Mouse (Mus musculus): Measurements from ENCODE around the gene Efcab5.

- no peak for TF ChIP-seq POLR2A (IDR thresholded peaks at IDR 0.05; ENCODE audit: insufficient read depth, low read depth, low read length)
- no peak for TF ChIP-seq CTCF (IDR thresholded peaks at IDR 0.05)
- no peak for TF ChIP-seq EP300 (IDR thresholded peaks at IDR 0.05; ENCODE audit: insufficient read depth, low read depth, low read length)
These were observed 10.9 kb upstream of the Efcab5 start for GRCm38 (mm10) chr11:77199636-77200035.
